Mouse (Mus musculus) megakaryocyte-erythroid progenitor cell, adult 5-6 weeks (primary cell): Measurements from ENCODE around the gene Psme1. TPM values are rescaled to one million over a fixed set of nuclear protein-coding genes. Genes with fewer than 3 reads are reported as not detected.

Experiments
- ATAC-seq: replicated peaks from 2 replicates; pipeline ENCODE4 v1.8.0; 2016; ENCODE audit warnings: mild to moderate bottlenecking, inconsistent platforms; ENCODE audit not compliant: severe bottlenecking, poor library complexity, low FRiP score, low TSS enrichment
- total RNA-seq, 2 experiments: library from RNA; stranded (forward) in 1 of 2; stranded (reverse) in 1 of 2; fragments of 200-1000, 215-1000 nt in 1 of 2; fragments of >200 nt in 1 of 2; fragmentation: Nextera tagmentation in 1 of 2; gene quantifications; 2 replicates each; pipeline ENCODE4 v1.2.3; 2014 to 2017

Psme1 gene
- total RNA-seq, 2 experiments from 2014 or later, result 300 to 359 TPM

- peak; percentile 86 for ATAC-seq
These were observed 13.5 kb downstream of the Psme1 start, which contains the start of gene Rnf31 for GRCm38 (mm10) chr14:55591331-55591891. Gene Rnf31, plus strand, starts transcription at chr14:55591708.

GRCm38 (mm10) chr14:55592226-55592625 is 14.3 kb downstream of the Psme1 start:
- ATAC-seq, result no peak

GRCm38 (mm10) chr14:55596036-55596690 is 18.2 kb downstream of the Psme1 start:
- ATAC-seq, result no peak

- ATAC-seq, result no peak
These were observed 20.8 kb downstream of the Psme1 start for GRCm38 (mm10) chr14:55598521-55599390.

GRCm38 (mm10) chr14:55603271-55603632 is 25.3 kb downstream of the Psme1 start, which contains the start of gene Irf9:
Gene Irf9, plus strand, starts transcription at chr14:55603571.
- no peak for ATAC-seq

- peak; percentile 90 for ATAC-seq
These were observed 26.0 kb downstream of the Psme1 start for GRCm38 (mm10) chr14:55603633-55604576.

- ATAC-seq, result no peak
These were observed 26.9 kb downstream of the Psme1 start for GRCm38 (mm10) chr14:55604823-55605222.

- peak; percentile 35; the same call in 1 of the 2 replicates for ATAC-seq
These were observed 28.0 kb downstream of the Psme1 start for GRCm38 (mm10) chr14:55605743-55606459.

GRCm38 (mm10) chr14:55608339-55608738 is 30.4 kb downstream of the Psme1 start:
- ATAC-seq, result no peak

- ATAC-seq, result no peak
These were observed 35.4 kb downstream of the Psme1 start for GRCm38 (mm10) chr14:55613346-55613745.

- ATAC-seq, result peak; percentile 57
These were observed 36.7 kb downstream of the Psme1 start for GRCm38 (mm10) chr14:55614565-55615178.

- no peak for ATAC-seq
These were observed 38.0 kb downstream of the Psme1 start for GRCm38 (mm10) chr14:55615876-55616275.

GRCm38 (mm10) chr14:55616844-55617243 is 38.9 kb downstream of the Psme1 start:
- ATAC-seq, result no peak

GRCm38 (mm10) chr14:55617822-55618221 is 39.9 kb downstream of the Psme1 start, which contains the start of gene Rec8:
Gene Rec8, plus strand, starts transcription at chr14:55618037.
- peak; percentile 79 for ATAC-seq

GRCm38 (mm10) chr14:55618486-55619195 is 40.7 kb downstream of the Psme1 start:
- ATAC-seq, result peak; percentile 59

- no peak for ATAC-seq
These were observed 50.3 kb downstream of the Psme1 start for GRCm38 (mm10) chr14:55628077-55628827.

- ATAC-seq, result peak; percentile 68
These were observed 51.4 kb downstream of the Psme1 start for GRCm38 (mm10) chr14:55629312-55629711.
